Mouse (Mus musculus) liver, adult 2 months (tissue): Measurements from ENCODE around the gene Tm9sf1.

Source experiments
- CTCF ChIP-seq: fragments of 200-500 bp; IDR thresholded peaks from 2 replicates; pipeline ENCODE4 v1.5.1; 2011; ENCODE audit warnings: low read depth, low read length, control low read depth
- POLR2A ChIP-seq: fragments of 200-500 bp; IDR thresholded peaks from 2 replicates; pipeline ENCODE4 v1.6.1; 2011; ENCODE audit warnings: low read length, control low read depth; ENCODE audit not compliant: insufficient read depth; ENCODE audit errors: extremely low read depth

DNA sequence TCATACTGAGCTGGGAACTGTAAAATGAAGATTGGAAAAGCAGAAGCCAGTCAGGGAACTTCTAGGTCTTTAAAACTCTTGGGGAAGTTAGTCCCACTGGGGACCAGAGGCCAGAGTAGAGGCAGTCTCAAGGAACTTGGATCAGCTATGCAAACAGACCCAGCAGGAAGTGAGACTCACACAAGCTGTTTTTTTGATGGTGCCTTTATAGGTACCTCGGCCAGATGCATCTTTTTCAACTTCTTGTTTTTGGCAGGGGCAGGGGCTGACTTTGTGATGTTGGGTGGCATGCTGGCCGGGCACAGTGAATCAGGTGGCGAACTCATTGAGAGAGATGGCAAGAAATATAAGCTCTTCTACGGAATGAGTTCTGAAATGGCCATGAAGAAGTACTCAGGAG lies 34.0 kb upstream of the Tm9sf1 start:
- TF ChIP-seq POLR2A (no peak), CTCF (no peak)
